Mouse (Mus musculus): ENCODE results near the gene Itga1.

Gene Itga1

GRCm38 (mm10) chr13:115052568-115052967 is 49.2 kb downstream of the Itga1 start:
- in situ Hi-C loops (cut with MboI, MseI), result no loop called here

- in situ Hi-C loops (cut with MboI, MseI), result no loop called here
These were observed 50.9 kb downstream of the Itga1 start for GRCm38 (mm10) chr13:115050660-115051559.

DNA sequence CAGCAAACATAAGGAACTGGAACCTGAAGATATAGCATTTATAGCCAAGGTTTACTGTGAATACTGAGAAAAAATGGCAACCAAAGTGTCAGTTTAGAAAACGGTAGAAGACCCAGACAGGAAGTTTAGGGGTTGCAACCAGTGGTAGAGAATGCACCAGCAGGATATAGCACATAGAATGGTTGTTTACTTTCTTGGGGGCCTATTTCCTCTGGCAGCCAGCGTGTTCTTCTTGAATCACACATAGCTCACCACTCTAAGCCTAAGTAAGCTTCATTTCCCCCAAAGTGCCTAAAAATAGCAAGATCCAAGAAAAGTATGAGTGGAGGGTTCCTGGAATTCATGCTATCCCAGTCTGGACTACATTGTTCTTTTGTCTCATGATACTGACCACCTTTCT is 59.1 kb downstream of the Itga1 start:
- in situ Hi-C loops (cut with MboI, MseI), result no loop called here

DNA sequence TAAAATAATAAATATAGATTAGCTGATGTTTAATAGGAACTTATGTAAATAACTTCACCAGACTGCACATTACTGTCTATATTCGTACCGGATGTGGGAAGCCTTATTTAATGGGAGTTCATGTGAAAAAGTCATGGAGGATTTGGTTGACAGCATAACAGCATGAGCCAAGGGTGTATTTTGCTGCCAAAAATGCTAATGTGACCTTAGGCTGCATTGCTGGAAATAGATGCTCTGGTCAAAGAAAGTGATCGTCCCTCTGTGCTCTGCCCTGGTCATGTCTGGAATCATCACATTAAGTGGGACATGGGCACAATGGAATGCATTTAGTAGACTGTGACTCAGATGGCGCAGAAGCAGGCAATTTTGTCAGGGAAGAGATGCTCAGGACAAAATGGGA is 64.5 kb downstream of the Itga1 start:
- in situ Hi-C loops (cut with MboI, MseI), result no loop called here

DNA sequence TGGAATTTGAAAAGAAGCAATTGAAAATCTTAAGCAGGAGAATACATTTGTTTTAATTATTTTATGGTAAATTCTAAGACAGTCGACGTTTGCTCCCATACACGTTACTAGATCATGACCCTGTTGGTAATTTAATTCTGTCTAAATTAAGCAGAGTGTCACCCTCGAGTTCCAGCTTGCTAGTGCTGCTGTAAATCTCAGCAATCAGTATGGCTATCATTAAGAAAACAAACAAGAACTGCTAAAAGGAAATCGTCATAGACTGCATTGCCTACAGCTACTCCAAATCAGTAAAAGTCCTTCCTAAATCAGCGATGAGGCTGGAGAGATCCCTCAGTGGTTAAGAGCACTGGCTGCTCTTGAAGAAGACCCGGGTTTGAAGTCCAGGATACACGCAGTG is 66.4 kb downstream of the Itga1 start:
- in situ Hi-C loops (cut with MboI, MseI), result no loop called here

- in situ Hi-C loops (cut with MboI, MseI), result no loop called here
These were observed 68.6 kb downstream of the Itga1 start for GRCm38 (mm10) chr13:115033135-115033534.

DNA sequence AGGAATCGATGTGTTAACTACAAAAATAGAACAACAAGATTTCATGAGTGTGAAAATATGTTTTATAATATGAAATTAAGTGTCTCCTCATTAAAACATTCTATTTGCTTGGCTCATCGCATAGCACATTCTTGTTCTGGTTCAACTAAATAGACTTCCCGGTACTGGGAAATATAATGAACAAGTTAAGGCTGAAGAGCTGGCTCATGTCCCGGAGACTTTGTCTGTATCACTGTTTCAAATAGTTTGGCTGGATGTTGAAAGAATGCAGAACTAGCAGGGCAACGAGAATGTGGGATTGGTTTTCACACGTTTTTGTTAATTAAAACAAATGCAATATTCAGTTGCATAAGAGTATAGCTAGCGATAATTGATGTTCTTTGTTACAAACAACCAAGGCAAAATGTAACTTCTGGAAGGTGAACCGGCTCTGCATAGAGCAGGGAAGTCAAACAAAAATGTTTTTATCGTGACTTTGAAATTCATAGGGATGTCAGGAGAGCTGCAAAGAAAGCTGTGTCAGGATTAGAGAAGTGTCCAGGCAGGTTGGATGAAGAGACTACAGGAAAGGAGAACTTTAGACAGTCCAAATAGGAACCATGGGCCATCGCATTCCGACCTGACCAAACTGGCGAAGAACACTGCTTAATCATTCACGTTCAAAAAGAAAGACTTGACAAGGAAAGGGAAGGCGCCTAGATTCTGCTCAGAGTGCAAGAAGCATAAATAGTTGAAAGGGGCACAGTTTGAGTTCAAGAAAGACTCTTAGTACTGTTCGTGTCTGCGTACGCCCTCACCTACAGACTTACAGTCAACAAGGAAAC is 70.4 kb downstream of the Itga1 start:
- in situ Hi-C loops (cut with MboI, MseI), result no loop called here

DNA sequence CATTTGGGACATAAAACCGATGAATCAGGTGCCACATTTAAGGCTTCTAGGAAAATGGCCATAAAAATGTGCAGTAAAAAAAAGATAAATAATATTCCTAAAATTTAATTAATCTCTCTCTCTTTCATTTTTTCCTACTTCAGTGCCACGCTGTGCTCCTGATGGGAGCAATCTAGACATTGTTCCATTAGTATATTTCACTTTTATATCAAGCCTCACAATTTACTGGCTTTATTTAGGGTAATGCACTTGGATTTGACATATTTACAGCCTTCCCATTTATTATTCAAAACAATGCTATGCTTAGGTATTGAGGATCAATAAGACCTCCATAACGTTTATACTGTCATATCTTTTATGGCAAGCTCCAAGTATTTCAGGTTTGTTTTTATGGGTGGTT is 76.4 kb downstream of the Itga1 start:
- in situ Hi-C loops (cut with MboI, MseI), result no loop called here

DNA sequence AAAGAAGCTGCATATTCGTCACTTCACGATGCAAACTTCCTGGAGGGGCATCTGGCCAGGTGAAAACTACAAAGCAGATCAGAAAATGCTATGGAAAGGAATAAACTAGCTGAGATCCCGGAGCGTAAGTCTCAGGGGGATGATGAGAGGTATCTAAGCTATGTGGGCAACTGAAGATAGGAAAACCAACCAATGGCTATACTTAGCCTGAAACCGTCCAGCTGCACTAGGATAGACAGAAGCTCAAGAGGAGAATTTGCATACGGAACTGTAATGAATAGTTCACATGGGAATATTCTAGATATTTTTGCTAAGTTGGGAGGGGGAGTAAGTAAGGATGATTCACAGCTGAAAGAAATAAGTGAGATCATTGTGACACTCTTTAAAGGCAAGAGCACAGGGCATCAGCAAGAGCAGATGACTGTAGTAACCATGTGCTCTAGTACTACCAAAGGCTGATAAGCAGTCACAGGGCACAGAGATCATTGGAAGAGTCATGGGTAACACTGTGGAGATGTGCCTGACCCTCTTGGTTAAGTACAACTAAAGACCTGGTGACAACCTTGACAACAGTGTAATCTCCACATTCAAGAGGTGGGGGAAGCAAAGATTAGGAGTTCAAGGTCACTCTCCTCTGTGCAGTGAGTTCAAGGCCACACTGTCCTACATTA is 79.5 kb downstream of the Itga1 start:
- in situ Hi-C loops (cut with MboI, MseI), result no loop called here

- in situ Hi-C loops (cut with MboI, MseI), result no loop called here
These were observed 80.4 kb downstream of the Itga1 start for GRCm38 (mm10) chr13:115021411-115021810.

- in situ Hi-C loops (cut with MboI, MseI), result no loop called here
These were observed 81.0 kb downstream of the Itga1 start for GRCm38 (mm10) chr13:115020727-115021126.

DNA sequence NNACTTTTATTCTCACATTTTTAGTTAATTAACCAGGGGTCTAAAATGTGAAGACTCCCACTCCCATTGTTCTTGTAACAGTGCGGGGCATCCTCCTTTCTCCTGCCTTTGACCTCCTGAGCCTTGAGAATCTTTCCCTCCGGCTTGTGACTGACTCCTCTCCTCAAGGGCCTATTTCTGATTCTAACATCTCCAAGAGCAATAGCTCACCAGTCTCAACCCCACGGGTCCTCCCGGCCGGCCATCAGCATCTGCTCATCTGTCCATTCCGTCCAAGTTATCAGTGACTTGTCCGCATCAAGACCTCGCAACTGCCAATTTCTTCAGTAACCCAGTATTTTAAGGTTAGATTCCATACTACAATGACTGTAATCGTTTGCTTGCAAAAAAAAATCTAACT is 84.2 kb downstream of the Itga1 start:
- in situ Hi-C loops (cut with MboI, MseI), result no loop called here

- in situ Hi-C loops (cut with MboI, MseI), result no loop called here
These were observed 90.2 kb downstream of the Itga1 start for GRCm38 (mm10) chr13:115011547-115011946.

DNA sequence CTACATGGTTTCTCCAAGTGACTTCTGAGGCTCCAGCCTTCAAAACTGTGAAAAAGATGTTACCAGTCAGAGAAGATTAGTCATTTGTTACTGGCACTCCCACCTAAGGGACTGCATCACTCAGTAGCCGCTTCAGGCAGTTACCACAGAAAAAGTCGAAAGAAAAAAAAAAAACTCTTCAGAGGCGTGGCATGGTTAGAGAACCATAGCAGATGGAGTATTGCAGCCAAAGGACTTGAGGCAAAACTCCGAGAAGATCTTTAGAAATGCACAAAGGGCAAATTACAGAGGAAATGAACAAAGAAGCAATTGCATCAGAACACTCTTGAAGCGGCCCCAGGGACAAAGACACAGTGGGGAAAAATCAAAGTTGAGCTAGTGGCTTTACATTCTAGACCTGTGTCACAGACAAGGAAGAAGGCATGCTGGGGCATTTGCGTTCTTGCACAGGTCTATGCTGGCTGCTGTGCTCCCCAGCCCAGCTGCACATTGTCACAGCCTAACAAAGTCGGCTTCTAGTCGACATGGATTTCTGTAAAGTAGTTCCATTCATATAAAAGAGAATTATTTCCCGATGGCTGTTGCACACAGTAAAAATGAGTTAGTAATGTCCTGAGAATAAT is 95.4 kb downstream of the Itga1 start:
- in situ Hi-C loops (cut with MboI, MseI), result no loop called here

- in situ Hi-C loops (cut with MboI, MseI), result no loop called here
These were observed 96.4 kb downstream of the Itga1 start for GRCm38 (mm10) chr13:115005342-115005741.

GRCm38 (mm10) chr13:115003444-115004053 is 98.2 kb downstream of the Itga1 start:
- in situ Hi-C loops (cut with MboI, MseI), result no loop called here

- in situ Hi-C loops (cut with MboI, MseI), result no loop called here
These were observed 98.9 kb downstream of the Itga1 start for GRCm38 (mm10) chr13:115002837-115003236.

GRCm38 (mm10) chr13:115002155-115002554 is 99.6 kb downstream of the Itga1 start:
- in situ Hi-C loops (cut with MboI, MseI), result no loop called here

- in situ Hi-C loops (cut with MboI, MseI), result loop anchor here (25.0 kb wide), 1 partner anchor 1713 kb away; no protein-coding TSS in a partner anchor
These were observed 102.2 kb downstream of the Itga1 start for GRCm38 (mm10) chr13:114999582-114999981.

- in situ Hi-C loops (cut with MboI, MseI), result loop anchor here (25.0 kb wide), 1 partner anchor 1714 kb away; no protein-coding TSS in a partner anchor
These were observed 103.7 kb downstream of the Itga1 start for GRCm38 (mm10) chr13:114998100-114998499.

Data from T-helper 1 cell (primary cell).